Mouse (Mus musculus) lung, postnatal 25 days (tissue): Measurements from ENCODE around the gene Suv39h2.
A peak's percentile ranks its signal among the peaks of the same experiment; 100 is the strongest.

Source experiments
- DNase-seq: peaks from one replicate; pipeline ENCODE4 v3.0.0; 2022; ENCODE audit warnings: low spot score

Gene Suv39h2

GRCm38 (mm10) chr2:3474861-3475283 is at the start of gene Suv39h2:
Suv39h2 (minus strand) TSS chr2:3475031.
- peak; percentile 97 for DNase-seq

- DNase-seq = no peak
Measured at GRCm38 (mm10) chr2:3522558-3522957, 47.7 kb upstream of the Suv39h2 start.

DNA sequence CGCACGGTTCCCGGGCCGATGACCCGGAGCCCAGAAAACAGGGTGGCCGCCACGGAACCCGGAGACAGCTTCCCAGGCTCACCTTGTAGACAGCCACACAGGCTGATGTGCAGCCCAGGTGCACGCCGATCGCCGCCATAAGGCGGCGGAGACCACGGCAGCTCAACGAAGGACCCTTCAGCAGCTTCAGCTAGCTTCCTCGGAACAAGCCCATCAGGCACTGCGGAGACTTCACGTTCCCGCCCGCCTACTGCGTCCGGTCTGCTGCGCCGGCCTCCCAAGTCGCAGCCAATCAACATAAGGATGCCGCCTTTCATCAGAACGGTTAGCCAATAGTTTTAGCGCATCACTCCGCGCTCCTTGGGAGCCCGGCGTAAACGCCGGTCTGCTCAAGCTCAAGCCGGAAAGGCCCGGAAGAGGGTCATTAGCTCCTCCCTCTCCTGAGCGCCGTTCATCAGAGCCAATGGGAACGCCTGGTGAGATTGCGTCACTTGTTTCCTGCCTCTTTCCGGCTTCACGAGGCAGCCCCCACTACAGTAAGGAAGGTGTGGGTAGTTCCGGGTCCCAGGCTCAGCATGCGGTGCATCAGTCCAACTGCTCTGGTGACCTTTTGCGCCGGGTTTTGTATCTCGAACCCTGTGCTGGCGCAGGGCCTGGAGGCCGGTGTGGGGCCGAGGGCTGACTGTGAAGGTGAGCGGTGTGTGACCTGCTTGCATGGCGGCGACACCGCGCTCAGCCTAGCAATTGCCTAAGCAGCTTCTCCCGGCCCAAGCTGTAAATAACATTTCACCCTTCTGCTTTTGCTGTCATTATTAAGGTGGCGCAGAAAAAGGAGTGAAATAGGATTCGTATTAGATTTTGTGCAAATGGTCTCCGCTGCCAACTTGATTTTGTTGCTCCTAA is 38.0 kb upstream of the Suv39h2 start, which contains the start of the genes Gm45902, Hspa14 and Cdnf:
Gene Gm45902 (minus strand): TSS at position 239 of the 903 bp plus-strand sequence.
Gene Hspa14 (minus strand): TSS at position 263 of the 903 bp plus-strand sequence.
Gene Cdnf (plus strand): TSS at position 479 of the 903 bp plus-strand sequence.
- DNase-seq = peak; percentile 98

- DNase-seq = peak; percentile 12
Measured at GRCm38 (mm10) chr2:3512076-3512475, 37.2 kb upstream of the Suv39h2 start.

DNA sequence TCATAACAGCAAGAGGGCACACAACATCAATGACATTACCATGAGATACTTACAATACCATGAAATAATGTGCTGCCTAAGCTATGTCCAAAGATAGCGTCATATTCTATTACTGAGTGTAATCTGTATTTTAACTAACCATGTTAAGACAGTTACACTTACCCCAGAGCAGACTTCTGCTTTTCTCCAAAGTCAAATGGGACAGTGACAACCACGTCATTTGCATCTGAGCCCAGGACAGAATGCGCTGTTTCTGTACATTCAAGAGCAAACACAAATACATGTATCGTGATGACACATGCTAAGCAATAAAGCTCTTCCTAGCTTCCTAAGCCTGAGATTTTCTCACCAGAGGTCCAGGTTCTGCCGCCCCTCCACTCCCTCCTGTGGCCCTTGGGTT is 26.1 kb upstream of the Suv39h2 start:
- no peak for DNase-seq

- DNase-seq = no peak
Measured at GRCm38 (mm10) chr2:3499543-3499942, 24.7 kb upstream of the Suv39h2 start.

GRCm38 (mm10) chr2:3493833-3494409 is 19.1 kb upstream of the Suv39h2 start:
- DNase-seq = no peak

DNA sequence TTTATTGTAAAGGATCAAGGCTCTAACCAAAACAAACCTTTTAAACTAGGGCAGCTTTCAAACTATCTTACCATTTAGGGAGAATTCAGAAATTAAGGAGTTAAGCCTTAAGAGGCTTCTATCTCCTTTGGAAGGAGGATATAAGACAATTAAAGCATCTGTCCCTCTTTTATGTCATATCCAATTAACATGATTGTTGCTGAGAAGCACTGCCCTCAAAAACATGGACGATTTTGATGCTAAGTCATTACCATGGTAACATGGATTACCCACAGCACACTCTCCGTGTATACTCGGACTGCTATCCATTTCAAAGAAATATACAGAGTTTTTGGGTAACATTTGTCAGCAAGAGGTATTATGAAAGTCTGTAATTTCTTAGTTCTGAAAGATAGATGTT is 15.0 kb upstream of the Suv39h2 start:
- no peak for DNase-seq

DNA sequence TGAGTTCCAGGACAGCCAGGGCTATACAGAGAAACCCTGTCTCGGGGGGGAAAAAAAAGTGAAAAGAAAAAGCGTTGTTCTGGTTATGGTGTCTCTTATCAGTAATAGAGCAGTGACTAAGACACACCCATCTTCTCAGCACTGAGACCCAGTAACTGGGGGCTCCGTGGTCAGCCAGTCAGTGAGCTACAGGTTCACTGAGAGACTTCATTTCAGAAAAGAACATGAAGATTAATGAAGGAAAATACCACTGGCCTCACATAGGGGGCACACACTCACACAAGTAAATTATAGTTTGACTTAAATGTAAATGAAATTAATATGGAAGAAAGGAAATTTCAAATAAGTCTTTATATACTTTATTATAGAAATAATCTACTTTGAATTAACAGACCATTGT is 5.4 kb upstream of the Suv39h2 start:
- no peak for DNase-seq

DNA sequence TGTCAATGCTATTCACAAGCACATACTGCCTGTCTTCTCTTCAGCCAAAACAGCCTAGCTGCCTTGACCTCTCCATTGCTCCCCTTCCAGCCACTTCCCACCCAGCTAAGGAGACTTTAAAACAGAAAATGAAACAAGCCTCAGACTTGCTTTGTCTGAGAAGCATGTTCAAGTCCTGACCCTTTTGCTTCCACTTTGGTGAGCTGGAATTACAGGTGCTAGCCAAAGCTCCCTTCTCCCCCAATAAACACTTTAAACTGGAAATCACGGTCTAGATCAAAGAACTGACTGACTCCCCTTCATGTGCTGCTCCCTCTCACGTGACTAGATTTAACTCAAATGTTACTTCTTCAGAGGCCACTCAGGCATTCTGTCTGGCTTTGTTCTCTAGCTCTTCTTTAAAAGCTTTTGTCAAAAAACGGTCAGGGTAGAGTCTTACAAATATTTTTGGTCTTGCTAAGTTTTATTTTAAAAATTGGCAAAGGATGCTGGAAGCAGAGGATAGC is 968 bp upstream of the Suv39h2 start:
- peak; percentile 1 for DNase-seq

DNA sequence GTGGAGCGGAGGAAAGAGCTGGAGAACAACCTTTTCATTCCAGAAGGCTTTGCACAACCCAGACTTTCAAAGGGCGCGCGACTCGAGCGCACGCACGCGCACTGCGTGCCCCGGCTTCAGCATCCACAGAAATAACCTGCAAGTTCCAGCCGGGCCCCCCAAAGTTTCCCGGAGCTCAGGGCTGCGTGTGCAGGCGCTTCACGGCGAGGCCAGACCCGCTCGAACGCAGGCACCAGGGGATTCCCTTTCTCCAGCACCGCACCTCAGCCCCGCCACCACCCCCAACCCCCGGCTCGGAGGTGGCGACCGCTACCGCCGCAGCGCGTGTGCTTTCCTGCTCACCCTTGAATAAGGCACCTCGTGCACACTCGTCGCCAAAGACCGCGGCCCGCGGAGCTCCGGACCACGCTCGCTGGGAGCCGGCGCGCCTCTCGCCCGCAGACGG is 448 bp downstream of the Suv39h2 start:
- peak; percentile 36 for DNase-seq

DNA sequence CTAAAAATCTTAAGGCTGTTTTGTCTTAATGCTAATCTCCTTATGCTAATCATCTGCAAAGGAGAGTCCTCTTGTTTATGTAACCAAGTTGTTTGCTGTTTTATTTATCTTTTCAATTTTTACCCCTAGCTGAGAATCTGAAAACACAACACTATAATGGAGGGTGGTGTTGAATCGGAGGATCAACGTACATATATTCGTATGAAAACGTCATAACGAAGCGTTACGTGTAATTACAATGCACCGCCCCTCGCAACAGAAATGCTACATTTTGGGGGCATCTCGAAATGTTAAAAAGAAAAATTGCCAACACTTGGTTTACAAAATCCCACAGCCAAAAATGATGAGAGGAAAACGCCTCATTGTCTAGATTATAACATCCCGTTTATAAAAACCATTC is 940 bp downstream of the Suv39h2 start:
- DNase-seq = no peak

GRCm38 (mm10) chr2:3456590-3456989 is 18.2 kb downstream of the Suv39h2 start:
- DNase-seq = no peak

DNA sequence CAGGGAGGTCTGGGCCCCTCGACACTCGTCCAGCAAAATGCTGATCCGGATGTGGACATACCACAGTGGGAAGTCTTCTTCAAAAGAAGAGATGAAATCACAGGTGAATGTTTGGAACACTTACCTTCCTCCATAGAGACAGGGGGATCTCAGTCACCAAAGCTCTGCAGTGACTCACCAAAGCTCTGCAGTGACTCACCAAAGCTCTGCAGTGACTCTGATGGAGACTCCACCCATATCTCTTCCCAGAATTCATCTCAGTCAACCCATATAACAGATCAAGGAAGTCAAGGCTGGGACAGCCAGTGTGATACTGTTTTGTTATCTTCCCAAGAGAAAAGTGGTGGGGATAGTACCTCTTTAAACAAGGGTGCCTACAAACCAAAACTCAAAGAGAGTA is 21.7 kb downstream of the Suv39h2 start:
- no peak for DNase-seq

- DNase-seq = no peak
Measured at GRCm38 (mm10) chr2:3449431-3449830, 25.4 kb downstream of the Suv39h2 start.

- no peak for DNase-seq
Measured at GRCm38 (mm10) chr2:3445984-3446383, 28.8 kb downstream of the Suv39h2 start.

- DNase-seq = no peak
Measured at GRCm38 (mm10) chr2:3444206-3444605, 30.6 kb downstream of the Suv39h2 start.

GRCm38 (mm10) chr2:3437956-3438355 is 36.9 kb downstream of the Suv39h2 start:
- DNase-seq = no peak

DNA sequence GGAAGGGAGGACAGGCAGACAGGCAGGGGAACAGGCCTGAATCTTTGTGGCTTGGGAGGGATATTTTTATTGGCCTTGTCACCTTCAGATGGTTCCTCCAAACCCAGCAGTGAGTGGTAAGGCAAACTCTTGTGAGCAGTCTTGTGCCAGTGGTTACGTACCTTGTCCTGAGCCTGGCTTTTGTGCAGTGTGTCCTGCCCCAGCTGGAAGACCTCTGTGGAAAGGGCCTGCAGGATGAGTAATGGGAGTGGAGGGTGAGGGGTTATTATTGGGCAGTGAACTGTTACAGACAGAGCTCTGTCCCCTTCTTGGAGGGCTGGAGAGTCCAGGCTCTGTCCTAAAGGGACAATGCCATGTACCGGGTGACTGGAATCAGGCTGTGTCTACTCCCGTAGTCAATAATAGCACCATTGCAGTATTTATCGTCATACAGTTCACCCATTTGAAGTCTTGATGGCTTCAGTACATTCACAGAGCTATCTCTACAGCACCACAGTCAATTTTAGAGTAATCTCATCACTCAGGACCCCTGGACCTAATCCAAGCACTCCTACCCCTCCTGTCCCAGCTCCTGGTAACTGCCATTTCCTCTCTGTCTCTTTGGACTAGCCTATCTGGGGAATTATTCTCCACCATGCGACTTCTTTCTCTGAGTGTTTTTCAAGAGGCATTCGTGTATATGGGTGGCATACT is 39.3 kb downstream of the Suv39h2 start:
- DNase-seq = no peak

GRCm38 (mm10) chr2:3430956-3431355 is 43.9 kb downstream of the Suv39h2 start:
- no peak for DNase-seq

DNA sequence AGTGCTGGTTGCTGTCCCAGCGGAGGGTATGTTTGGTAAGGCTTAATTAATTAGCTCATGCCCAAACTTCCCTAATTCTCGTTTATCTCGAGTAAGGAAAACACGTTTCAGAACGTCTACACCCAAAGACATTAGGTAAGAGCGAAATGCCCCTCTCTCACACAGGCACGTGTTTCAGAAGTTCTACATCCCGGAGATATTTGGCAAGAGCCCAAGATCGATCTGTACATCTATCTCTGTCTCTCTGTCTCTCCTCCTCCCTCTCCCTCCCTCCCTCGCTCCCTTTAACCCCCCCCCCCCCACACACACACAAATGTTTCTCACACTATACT is 50.3 kb downstream of the Suv39h2 start:
- no peak for DNase-seq

- peak; percentile 94 for DNase-seq
Measured at GRCm38 (mm10) chr2:3423841-3424578, 50.8 kb downstream of the Suv39h2 start, which contains the start of gene Dclre1c. Dclre1c (plus strand) TSS chr2:3424131.
